ENCODE assay signal across 8 mouse cellular contexts in genomic region chr9:107935374-107935773, GRCm38 (mm10). TPM values are rescaled to one million over a fixed set of nuclear protein-coding genes. Genes with fewer than 3 reads are reported as not detected.
DNase-seq lines count a peak whose midpoint lies in the region; ATAC-seq and TF ChIP-seq lines count a peak whose summit lies in the region.

Camkv (plus strand) TSS chr9:107935674.

- peak within 1 kb of the TSS; percentile 95 for H3K4me2 ChIP-seq in lung, embryonic 14.5 days
- peak within 1 kb of the TSS; percentile 92 for H3K4me2 ChIP-seq in forebrain, embryonic 13.5 days
- peak within 1 kb of the TSS; percentile 82 for H3K4me2 ChIP-seq in neural tube, embryonic 13.5 days

- no peak for ATAC-seq in lung, embryonic 14.5 days (ENCODE audit: insufficient read depth)
- ATAC-seq in forebrain, embryonic 13.5 days = no peak
- peak; percentile 13; the same call in 1 of the 2 replicates for ATAC-seq in neural tube, embryonic 13.5 days (ENCODE audit: low read depth)

- no peak within 1 kb of the TSS for H3K27ac ChIP-seq in lung, embryonic 14.5 days (ENCODE audit: low read depth)
- no peak within 1 kb of the TSS for H3K27ac ChIP-seq in forebrain, embryonic 13.5 days
- no peak within 1 kb of the TSS for H3K27ac ChIP-seq in neural tube, embryonic 13.5 days (replicated peaks)

- peaks cover 16% of the 10 kb centered on the region; the same call in 1 of the 2 replicates for H3K27me3 ChIP-seq in lung, embryonic 14.5 days (ENCODE audit: insufficient read depth, low read length)
- H3K27me3 ChIP-seq in forebrain, embryonic 13.5 days = no peaks in the 10 kb centered on the region
- H3K27me3 ChIP-seq in neural tube, embryonic 13.5 days = peaks cover 21% of the 10 kb centered on the region

- TF ChIP-seq CTCF in lung, embryonic 14.5 days (IDR thresholded peaks at IDR 0.05; ENCODE audit: low read depth) = no peak
- no peak for TF ChIP-seq CTCF in lung, adult 2 months (IDR thresholded peaks at IDR 0.05; ENCODE audit: insufficient read depth, low read length)

- no peaks in the 10 kb centered on the region; the same call in 1 of the 2 replicates for H3K4me1 ChIP-seq in lung, embryonic 14.5 days (ENCODE audit: insufficient read depth)
- H3K4me1 ChIP-seq in lung, adult 2 months (ENCODE audit: control insufficient read depth, insufficient read depth, low read length) = no peaks in the 10 kb centered on the region
- H3K4me1 ChIP-seq in forebrain, embryonic 13.5 days = peaks cover 23% of the 10 kb centered on the region
- peaks cover 28% of the 10 kb centered on the region for H3K4me1 ChIP-seq in neural tube, embryonic 13.5 days (replicated peaks)

- no peaks in the 10 kb centered on the region for H3K36me3 ChIP-seq in lung, embryonic 14.5 days (ENCODE audit: insufficient read depth)
- H3K36me3 ChIP-seq in forebrain, embryonic 13.5 days (ENCODE audit: poor library complexity, severe bottlenecking) = no peaks in the 10 kb centered on the region
- H3K36me3 ChIP-seq in neural tube, embryonic 13.5 days = no peaks in the 10 kb centered on the region

- no peak for DNase-seq in lung, embryonic 14.5 days
- DNase-seq in lung, adult 2 months = no peak
- no peak for DNase-seq in left cerebral cortex, postnatal 14 days (ENCODE audit: low spot score in 2 of 2)
- no peak for DNase-seq in ovary, adult 18-20 months (ENCODE audit: low spot score)
- DNase-seq in frontal cortex, postnatal 36 days (ENCODE audit: low spot score in 2 of 2) = no peak
- DNase-seq in natural killer cell, adult 2 months (ENCODE audit: low spot score in 2 of 2) = no peak

- H3K4me3 ChIP-seq in lung, embryonic 14.5 days (ENCODE audit: low read depth, low read length) = peak within 1 kb of the TSS; percentile 50
- H3K4me3 ChIP-seq in lung, adult 2 months (replicated peaks; ENCODE audit: extremely low read depth, low read depth, low read length) = no peak within 1 kb of the TSS
- H3K4me3 ChIP-seq in forebrain, embryonic 13.5 days = peak within 1 kb of the TSS; percentile 54
- H3K4me3 ChIP-seq in neural tube, embryonic 13.5 days = peak within 1 kb of the TSS; percentile 47

- no peak for TF ChIP-seq POLR2A in lung, adult 2 months (IDR thresholded peaks at IDR 0.05; ENCODE audit: borderline replicate concordance, extremely low read depth, low read depth, low read length)

- H3K9me3 ChIP-seq in lung, embryonic 14.5 days (ENCODE audit: low read depth, low read length) = no peaks in the 10 kb centered on the region
- H3K9me3 ChIP-seq in forebrain, embryonic 13.5 days (replicated peaks) = no peaks in the 10 kb centered on the region
- no peaks in the 10 kb centered on the region for H3K9me3 ChIP-seq in neural tube, embryonic 13.5 days

- WGBS in lung, embryonic 14.5 days = 10% methylated on average over 3 of the region's 3 CpGs
- 23% methylated on average over 3 of the region's 3 CpGs for WGBS in lung, adult 2 months
- 5% methylated on average over 3 of the region's 3 CpGs for WGBS in forebrain, embryonic 13.5 days
- 12% methylated on average over 3 of the region's 3 CpGs for WGBS in neural tube, embryonic 13.5 days

- intact Hi-C loops in left cerebral cortex, postnatal 14 days (cut with DNase I) = no loop called here

- H3K9ac ChIP-seq in lung, embryonic 14.5 days = peak within 1 kb of the TSS; percentile 58
- peak within 1 kb of the TSS; percentile 68 for H3K9ac ChIP-seq in forebrain, embryonic 13.5 days
- H3K9ac ChIP-seq in neural tube, embryonic 13.5 days = peak within 1 kb of the TSS; percentile 70

RNA-seq across cellular contexts. Expression of gene Camkv, which starts in this region (rescaled TPM):
- 2.7 TPM in 2 replicates for polyA plus RNA-seq in lung, embryonic 14.5 days (2014; fragmentation: Nextera tagmentation; extraction: Ambion mirVana)
- polyA plus RNA-seq in lung, adult 2 months (2012; rRNA removed) = 0.06 and 0.09 TPM in 2 replicates
- polyA plus RNA-seq in forebrain, embryonic 13.5 days (2015; fragmentation: Nextera tagmentation; extraction: Ambion mirVana) = 23.6 and 27.2 TPM in 2 replicates
- 100 to 1,000 TPM; 382 to 398 TPM for total RNA-seq in left cerebral cortex, postnatal 14 days (2021)
- polyA plus RNA-seq in neural tube, embryonic 13.5 days (2015; fragmentation: Nextera tagmentation; extraction: Ambion mirVana) = 11.4 and 12.8 TPM in 2 replicates
